Mouse (Mus musculus) liver, embryonic 16.5 days (tissue): ENCODE results near the gene Ly86. TPM values are rescaled to one million over a fixed set of nuclear protein-coding genes. Genes with fewer than 3 reads are reported as not detected.

Experiments used
- ATAC-seq: fragments of 200-750 bp; cut with Nextera tagmentation; 2 replicates; pipeline ENCODE4 v1.8.0; 2017; ENCODE audit warnings: low read depth, mild to moderate bottlenecking, moderate number of reproducible peaks, moderate library complexity
- H3K27ac ChIP-seq: fragments of 300-500 bp; sonication (generic); 2 replicates; pipeline ENCODE4 v1.5.1; 2014; ENCODE audit warnings: mild to moderate bottlenecking, low read length
- H3K27me3 ChIP-seq: fragments of 300-500 bp; sonication (generic); 2 replicates; pipeline ENCODE4 v1.6.1; 2014; ENCODE audit warnings: low read depth, low read length, mixed read lengths; ENCODE audit not compliant: control insufficient read depth, insufficient read depth
- H3K36me3 ChIP-seq: fragments of 300-500 bp; sonication (generic); 2 replicates; pipeline ENCODE4 v1.6.1; 2014; ENCODE audit warnings: mild to moderate bottlenecking; ENCODE audit not compliant: control insufficient read depth, insufficient read depth
- H3K4me1 ChIP-seq: fragments of 300-500 bp; sonication (generic); 2 replicates; pipeline ENCODE4 v1.6.1; 2014; ENCODE audit warnings: low read depth, low read length, mixed read lengths; ENCODE audit not compliant: control insufficient read depth
- H3K4me2 ChIP-seq: fragments of 300-500 bp; sonication (generic); 2 replicates; pipeline ENCODE4 v1.6.1; 2014; ENCODE audit warnings: low read depth, low read length, mixed read lengths
- H3K4me3 ChIP-seq: fragments of 300-500 bp; sonication (generic); 2 replicates; pipeline ENCODE4 v1.5.1; 2014; ENCODE audit warnings: low read depth, mild to moderate bottlenecking, low read length
- H3K9ac ChIP-seq: fragments of 300-500 bp; sonication (generic); 2 replicates; pipeline ENCODE4 v1.6.1; 2014; ENCODE audit warnings: low read depth, low read length
- H3K9me3 ChIP-seq: fragments of 300-500 bp; sonication (generic); replicated peaks from 2 replicates; pipeline ENCODE4 v1.6.1; 2016; ENCODE audit warnings: low read length; ENCODE audit not compliant: control insufficient read depth
- WGBS: fragments of 180-500 bp; shearing (Covaris S2); extraction: QIAGEN DNeasy Blood & Tissue Kit; methylation state at CpG from one replicate; pipeline ENCODE4 v1.1.7; 2014; ENCODE audit not compliant: insufficient replicate concordance; 5-methylcytosine and 5-hydroxymethylcytosine counted together
- polyA plus RNA-seq: library from polyadenylated mRNA; unstranded; fragments of >200 nt; fragmentation: Nextera tagmentation; extraction: Ambion mirVana; gene quantifications from 2 replicates; pipeline ENCODE4 v1.2.1, GENCODE M21; 2015

Ly86 gene
- 13.6 and 16.6 TPM in 2 replicates for polyA plus RNA-seq

GRCm38 (mm10) chr13:37344909-37345772 lies at the start of gene Ly86:
Ly86 (plus strand) TSS chr13:37345208.
- ATAC-seq, result no peak
- no peak within 1 kb of the TSS for H3K9ac ChIP-seq
- no peak within 1 kb of the TSS for H3K4me2 ChIP-seq
- 75% methylated on average over 28 of the region's 28 CpGs for WGBS
- H3K36me3 ChIP-seq, result no peaks in the 10 kb centered on the region
- H3K4me1 ChIP-seq, result no peaks in the 10 kb centered on the region; the same call in 1 of the 2 replicates
- no peak within 1 kb of the TSS; the same call in 1 of the 2 replicates for H3K27ac ChIP-seq
- no peaks in the 10 kb centered on the region for H3K9me3 ChIP-seq
- no peaks in the 10 kb centered on the region for H3K27me3 ChIP-seq
- H3K4me3 ChIP-seq, result peak within 1 kb of the TSS; percentile 11; the same call in 1 of the 2 replicates

GRCm38 (mm10) chr13:37297886-37298285 lies 47.1 kb upstream of the Ly86 start:
- H3K9ac ChIP-seq, result no peak overlapping the region
- no peak overlapping the region for H3K27ac ChIP-seq
- no peaks in the 10 kb centered on the region for H3K36me3 ChIP-seq
- 68% methylated on average over 5 of the region's 5 CpGs for WGBS
- no peaks in the 10 kb centered on the region for H3K9me3 ChIP-seq
- no peak overlapping the region for H3K4me2 ChIP-seq
- H3K4me3 ChIP-seq, result no peak overlapping the region
- ATAC-seq, result no peak
- H3K4me1 ChIP-seq, result no peaks in the 10 kb centered on the region
- no peaks in the 10 kb centered on the region for H3K27me3 ChIP-seq

- no peak overlapping the region for H3K4me3 ChIP-seq
- no peak overlapping the region for H3K4me2 ChIP-seq
- H3K36me3 ChIP-seq, result no peaks in the 10 kb centered on the region
- no peak for ATAC-seq
- 52% methylated on average over 1 of the region's 1 CpGs for WGBS
- no peak overlapping the region for H3K27ac ChIP-seq
- no peak overlapping the region for H3K9ac ChIP-seq
- H3K9me3 ChIP-seq, result no peaks in the 10 kb centered on the region
- H3K27me3 ChIP-seq, result no peaks in the 10 kb centered on the region
- H3K4me1 ChIP-seq, result no peaks in the 10 kb centered on the region
Measured at GRCm38 (mm10) chr13:37298856-37299255, 46.2 kb upstream of the Ly86 start.

GRCm38 (mm10) chr13:37302877-37303276 lies 42.1 kb upstream of the Ly86 start:
- no peak for ATAC-seq
- no peaks in the 10 kb centered on the region for H3K27me3 ChIP-seq
- H3K4me3 ChIP-seq, result no peak overlapping the region
- no peak overlapping the region for H3K27ac ChIP-seq
- no peaks in the 10 kb centered on the region for H3K9me3 ChIP-seq
- H3K4me1 ChIP-seq, result no peaks in the 10 kb centered on the region
- no peak overlapping the region for H3K4me2 ChIP-seq
- H3K9ac ChIP-seq, result no peak overlapping the region
- WGBS, result 53% methylated on average over 5 of the region's 5 CpGs
- H3K36me3 ChIP-seq, result no peaks in the 10 kb centered on the region

- H3K9me3 ChIP-seq, result no peaks in the 10 kb centered on the region
- no peak overlapping the region for H3K4me3 ChIP-seq
- H3K4me1 ChIP-seq, result no peaks in the 10 kb centered on the region; the same call in 1 of the 2 replicates
- WGBS, result 28% methylated on average over 4 of the region's 4 CpGs
- no peaks in the 10 kb centered on the region for H3K27me3 ChIP-seq
- no peak overlapping the region for H3K4me2 ChIP-seq
- H3K9ac ChIP-seq, result no peak overlapping the region
- ATAC-seq, result no peak
- no peak overlapping the region for H3K27ac ChIP-seq
- H3K36me3 ChIP-seq, result no peaks in the 10 kb centered on the region
Measured at GRCm38 (mm10) chr13:37308006-37308405, 37.0 kb upstream of the Ly86 start.

GRCm38 (mm10) chr13:37309296-37309695 lies 35.7 kb upstream of the Ly86 start:
- ATAC-seq, result no peak
- Histone ChIP-seq H3K4me3 (no peak overlapping the region), H3K9me3 (no peaks in the 10 kb centered on the region), H3K36me3 (no peaks in the 10 kb centered on the region), H3K4me1 (no peaks in the 10 kb centered on the region; the same call in 1 of the 2 replicates), H3K27ac (no peak overlapping the region), H3K9ac (no peak overlapping the region), H3K4me2 (no peak overlapping the region), H3K27me3 (peaks cover 2% of the 10 kb centered on the region; the same call in 1 of the 2 replicates)
- WGBS, result 61% methylated on average over 5 of the region's 5 CpGs

- Histone ChIP-seq H3K27ac (no peak overlapping the region), H3K9me3 (no peaks in the 10 kb centered on the region), H3K27me3 (peaks cover 2% of the 10 kb centered on the region; the same call in 1 of the 2 replicates), H3K9ac (no peak overlapping the region), H3K4me1 (no peaks in the 10 kb centered on the region; the same call in 1 of the 2 replicates), H3K4me2 (no peak overlapping the region), H3K4me3 (no peak overlapping the region), H3K36me3 (no peaks in the 10 kb centered on the region)
- no peak for ATAC-seq
- 25% methylated on average over 7 of the region's 8 CpGs for WGBS
Measured at GRCm38 (mm10) chr13:37310331-37310730, 34.7 kb upstream of the Ly86 start.

GRCm38 (mm10) chr13:37311555-37312221 lies 33.3 kb upstream of the Ly86 start:
- WGBS, result 31% methylated on average over 27 of the region's 27 CpGs
- no peak overlapping the region for H3K4me3 ChIP-seq

More at GRCm38 (mm10) chr13:37311555-37312221, 33.3 kb upstream of the Ly86 start:
- Histone ChIP-seq H3K9ac (no peak overlapping the region), H3K27ac (no peak overlapping the region), H3K4me1 (no peaks in the 10 kb centered on the region; the same call in 1 of the 2 replicates), H3K36me3 (no peaks in the 10 kb centered on the region), H3K4me2 (peak overlapping the region; percentile 61; the same call in 1 of the 2 replicates), H3K9me3 (no peaks in the 10 kb centered on the region), H3K27me3 (peaks cover 2% of the 10 kb centered on the region; the same call in 1 of the 2 replicates)
- no peak for ATAC-seq
